In genomic region chr3:37153004-37153403, GRCm38 (mm10) we compare ENCODE assay signal across 40 mouse cellular contexts. TPM values are rescaled to one million over a fixed set of nuclear protein-coding genes. Genes with fewer than 3 reads are reported as not detected.
DNase-seq lines count a peak whose midpoint lies in the region; ATAC-seq lines count a peak whose summit lies in the region.
"Had no signal": no experiment of that assay in that cellular context is flagged by ENCODE, and none has a peak within 500 bp of the region (broad histone marks: within the 10 kb centered on the region; RNA-seq: fewer than 3 reads in every experiment).

No protein-coding gene starts in this region.

- no peaks in the 10 kb centered on the region for H3K36me3 ChIP-seq in midbrain, embryonic 14.5 days (ENCODE audit: control insufficient read depth, insufficient read depth, low read length)
- no peaks in the 10 kb centered on the region for H3K36me3 ChIP-seq in midbrain, embryonic 10.5 days
- H3K36me3 ChIP-seq: embryonic facial prominence, embryonic 12.5 days; heart, embryonic 12.5 days; hindbrain, embryonic 10.5 days; limb, embryonic 12.5 days; neural tube, embryonic 13.5 days had no signal

- intact Hi-C loops in heart, postnatal 36 days (cut with DNase I), result no loop called here

- H3K9ac ChIP-seq in midbrain, embryonic 14.5 days (replicated peaks; ENCODE audit: low read length), result no peak overlapping the region
- H3K9ac ChIP-seq: embryonic facial prominence, embryonic 12.5 days; heart, embryonic 12.5 days; limb, embryonic 12.5 days; neural tube, embryonic 13.5 days had no signal

- 94% methylated on average over 7 of the region's 7 CpGs for WGBS in midbrain, embryonic 14.5 days
- 91% methylated on average over 7 of the region's 7 CpGs for WGBS in midbrain, embryonic 10.5 days

- H3K4me2 ChIP-seq in midbrain, embryonic 14.5 days (ENCODE audit: low read length), result no peak overlapping the region
- H3K4me2 ChIP-seq: embryonic facial prominence, embryonic 12.5 days; heart, embryonic 12.5 days; limb, embryonic 12.5 days; midbrain, embryonic 11.5 days; neural tube, embryonic 13.5 days had no signal

- H3K9me3 ChIP-seq in midbrain, embryonic 14.5 days (ENCODE audit: control insufficient read depth, low read length), result no peaks in the 10 kb centered on the region
- H3K9me3 ChIP-seq in midbrain, embryonic 10.5 days (replicated peaks), result no peaks in the 10 kb centered on the region
- H3K9me3 ChIP-seq: embryonic facial prominence, embryonic 12.5 days; heart, embryonic 12.5 days; hindbrain, embryonic 10.5 days; limb, embryonic 12.5 days; neural tube, embryonic 13.5 days had no signal

- H3K27ac ChIP-seq in midbrain, embryonic 14.5 days (replicated peaks; ENCODE audit: low read depth, low read length), result no peak overlapping the region
- H3K27ac ChIP-seq in midbrain, embryonic 10.5 days (replicated peaks), result no peak overlapping the region
- H3K27ac ChIP-seq: embryonic facial prominence, embryonic 12.5 days; heart, adult 2 months; hindbrain, embryonic 10.5 days; limb, embryonic 12.5 days; macrophage; neural tube, embryonic 13.5 days had no signal

- no peaks in the 10 kb centered on the region for H3K27me3 ChIP-seq in midbrain, embryonic 14.5 days (ENCODE audit: control insufficient read depth, insufficient read depth, low read length)
- H3K27me3 ChIP-seq in midbrain, embryonic 10.5 days (ENCODE audit: low read depth, poor library complexity, severe bottlenecking), result no peaks in the 10 kb centered on the region
- H3K27me3 ChIP-seq: CH12.LX; embryonic facial prominence, embryonic 12.5 days; heart, embryonic 12.5 days; limb, embryonic 12.5 days; neural tube, embryonic 13.5 days had no signal

- H3K4me1 ChIP-seq in midbrain, embryonic 14.5 days (ENCODE audit: control insufficient read depth, insufficient read depth, low read length), result no peaks in the 10 kb centered on the region
- H3K4me1 ChIP-seq in midbrain, embryonic 10.5 days, result no peaks in the 10 kb centered on the region
- H3K4me1 ChIP-seq: embryonic facial prominence, embryonic 12.5 days; hindbrain, embryonic 10.5 days; limb, embryonic 12.5 days; neural tube, embryonic 13.5 days had no signal

- H3K4me3 ChIP-seq in midbrain, embryonic 14.5 days (replicated peaks; ENCODE audit: low read depth, low read length), result no peak overlapping the region
- no peak overlapping the region for H3K4me3 ChIP-seq in midbrain, embryonic 10.5 days
- H3K4me3 ChIP-seq: embryonic facial prominence, embryonic 12.5 days; heart, adult 2 months; heart, embryonic 12.5 days; hindbrain, embryonic 10.5 days; limb, embryonic 12.5 days; myocyte; neural tube, embryonic 13.5 days had no signal

- peak; percentile 66 for ATAC-seq in common myeloid progenitor, adult 5-6 weeks (replicated peaks; ENCODE audit: low read depth, poor library complexity, severe bottlenecking)
- peak; percentile 49 for ATAC-seq in megakaryocyte, adult 5-6 weeks (ENCODE audit: poor library complexity, severe bottlenecking)
- no peak for ATAC-seq in midbrain, embryonic 14.5 days (ENCODE audit: low FRiP score, low TSS enrichment)
- ATAC-seq: forebrain, embryonic 14.5 days; hindbrain, embryonic 16.5 days; intestine, embryonic 16.5 days had no signal

- peak; percentile 88 for DNase-seq in heart, adult 11 months
- no peak for DNase-seq in heart, postnatal 36 days
- peak; percentile 54 for DNase-seq in CD4-positive helper T cell, adult 2 months (ENCODE audit: low read depth, low spot score)
- no peak for DNase-seq in midbrain, embryonic 14.5 days
- no peak for DNase-seq in layer of hippocampus, adult 9-10 months (ENCODE audit: low spot score)
- DNase-seq in midbrain, embryonic 10.5 days (ENCODE audit: low spot score), result no peak
- DNase-seq: adrenal gland, postnatal 10 days; cerebellum, adult 8-10 months; cerebellum, postnatal 36 days; embryo, embryonic 11 days; gastrocnemius, postnatal 25 days; heart, adult 2 months; kidney, adult 8-10 months; kidney, postnatal 10 days; layer of hippocampus, adult 9-11 months; retina, postnatal 1 day; right cerebral cortex, postnatal 14 days; thymus, adult 2 months had no signal

RNA-seq across cellular contexts. Expression of gene Il2, which starts 27.2 kb away (rescaled TPM):
- total RNA-seq in heart, postnatal 36 days (2021), result not detected
- total RNA-seq in common myeloid progenitor, adult 5-6 weeks (2017), result not detected in 2 replicates
- 0.18 and 0.89 TPM in 2 replicates for total RNA-seq in megakaryocyte, adult 5-6 weeks (2015)
- not detected in 2 replicates for total RNA-seq in megakaryocyte, adult 5-6 weeks (2017)
- polyA plus RNA-seq in midbrain, embryonic 14.5 days (2014; fragmentation: Nextera tagmentation; extraction: Ambion mirVana), result 0.46 and 0.62 TPM in 2 replicates
- 0.17 and 0.20 TPM in 2 replicates for polyA plus RNA-seq in midbrain, embryonic 10.5 days (2016; fragmentation: Nextera tagmentation; extraction: Ambion mirVana)
- total RNA-seq: adrenal gland, postnatal 10 days; ES-E14; gastrocnemius, adult 18-20 months; gastrocnemius, postnatal 25 days; heart, adult 2 months; left cerebral cortex, adult 18-20 months; left cerebral cortex, postnatal 25 days; liver, adult 2 months; midbrain, postnatal 0 days had no signal
- polyA plus RNA-seq: heart, adult 2 months; large intestine, adult 2 months; liver, adult 2 months; liver, embryonic 16.5 days; macrophage; myocyte; thymus, adult 2 months had no signal

Comparison
In these comparisons a context has a peak if more than half of its experiments do, and no peak if none do; other contexts are left out.
1. DNase-seq: peak in heart, adult 11 months (single experiment) and CD4-positive helper T cell, adult 2 months (single experiment); none in heart, postnatal 36 days (0 of 2), midbrain, embryonic 14.5 days (single experiment), layer of hippocampus, adult 9-10 months (single experiment) and midbrain, embryonic 10.5 days (single experiment).